Mouse (Mus musculus) frontal cortex, adult 2 months (tissue): ENCODE data around the gene Nbea. TPM values are rescaled to one million over a fixed set of nuclear protein-coding genes. Genes with fewer than 3 reads are reported as not detected.

Source experiments
- DNase-seq, 2 experiments: peaks; one replicate each; pipeline ENCODE4 v3.0.0; 2022; ENCODE audit warnings: low spot score in 1 of 2; ENCODE audit errors: extremely low spot score in 1 of 2
- polyA plus RNA-seq: library from polyadenylated mRNA; depleted of rRNA; stranded (reverse); fragments of >200 nt; gene quantifications from 2 replicates; pipeline ENCODE4 v1.2.3, GENCODE M21; 2012

The Nbea gene
- polyA plus RNA-seq, 1 experiment = 119 TPM

- DNase-seq = no peak
Measured at GRCm38 (mm10) chr3:55756602-55757190, 426.8 kb downstream of the Nbea start.

GRCm38 (mm10) chr3:55755805-55756601 lies 427.5 kb downstream of the Nbea start:
- DNase-seq = no peak

GRCm38 (mm10) chr3:55754981-55755608 lies 428.4 kb downstream of the Nbea start:
- no peak for DNase-seq

GRCm38 (mm10) chr3:55753872-55754271 lies 429.6 kb downstream of the Nbea start:
- no peak for DNase-seq

DNA sequence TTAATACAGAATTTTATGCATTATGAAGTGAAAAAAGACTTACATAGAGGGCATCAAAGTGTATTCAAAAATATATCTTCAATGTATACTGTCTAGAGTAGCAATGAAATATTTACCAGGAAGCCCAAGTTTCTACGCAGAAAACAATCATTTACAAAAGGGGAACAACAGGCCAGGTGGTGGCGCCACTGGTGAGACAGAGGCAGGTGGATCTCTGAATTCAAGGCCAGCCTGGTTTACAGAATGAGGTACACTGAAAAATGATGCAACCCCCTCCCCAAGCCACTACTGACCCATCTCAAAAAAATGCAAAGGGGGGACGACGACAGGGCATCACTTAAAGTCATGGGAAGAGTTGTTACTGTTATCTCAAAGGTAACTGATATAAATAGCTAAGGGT lies 430.9 kb downstream of the Nbea start:
- no peak for DNase-seq

- no peak for DNase-seq
Measured at GRCm38 (mm10) chr3:55751363-55751762, 432.1 kb downstream of the Nbea start.

DNA sequence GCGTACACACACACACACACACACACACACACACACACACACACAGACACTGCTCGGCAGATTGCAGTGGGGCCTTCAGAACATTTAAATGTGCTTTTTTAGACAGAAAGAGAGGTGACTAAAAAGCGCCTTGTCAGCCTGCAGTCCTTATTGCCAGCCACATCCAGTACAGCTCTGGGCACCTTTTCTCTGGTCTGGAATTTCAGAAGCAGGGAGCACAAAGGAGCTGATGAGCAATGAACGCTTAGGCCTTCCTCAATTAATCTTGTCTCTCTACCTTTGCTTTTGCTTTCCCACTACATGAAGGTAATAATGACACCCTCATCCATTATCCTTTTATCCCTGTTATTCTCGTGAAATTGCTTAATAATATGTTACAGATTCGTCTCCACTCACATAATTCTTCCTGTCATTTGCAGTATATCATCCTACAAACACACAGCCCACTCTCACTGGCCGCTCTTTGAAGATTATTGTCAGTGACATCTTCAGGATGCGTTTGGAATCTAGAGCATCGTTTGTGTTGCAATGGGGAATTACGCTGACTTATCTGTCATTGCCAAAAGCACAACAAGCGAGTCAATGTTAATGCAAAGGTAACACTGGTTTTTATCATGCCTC lies 432.9 kb downstream of the Nbea start:
- no peak for DNase-seq

DNA sequence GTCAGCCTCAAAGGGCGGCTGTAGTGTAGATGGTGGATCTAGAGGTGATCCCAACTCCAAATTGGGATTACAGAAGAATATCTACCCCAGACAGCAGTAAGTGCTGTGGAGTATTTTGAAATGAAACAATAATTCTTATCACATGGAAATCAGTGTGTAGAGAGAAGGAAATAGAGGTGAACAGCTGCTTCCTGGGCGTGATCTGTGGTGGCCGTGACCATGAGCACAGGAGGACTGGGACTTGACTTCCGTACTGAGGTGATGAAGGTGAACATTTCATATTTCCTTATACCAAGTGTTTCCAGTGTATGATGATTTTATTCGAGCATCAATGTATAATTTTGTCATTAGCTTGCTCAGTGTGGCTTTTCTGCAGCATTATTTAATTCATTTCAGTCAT lies 439.6 kb downstream of the Nbea start:
- no peak for DNase-seq

DNA sequence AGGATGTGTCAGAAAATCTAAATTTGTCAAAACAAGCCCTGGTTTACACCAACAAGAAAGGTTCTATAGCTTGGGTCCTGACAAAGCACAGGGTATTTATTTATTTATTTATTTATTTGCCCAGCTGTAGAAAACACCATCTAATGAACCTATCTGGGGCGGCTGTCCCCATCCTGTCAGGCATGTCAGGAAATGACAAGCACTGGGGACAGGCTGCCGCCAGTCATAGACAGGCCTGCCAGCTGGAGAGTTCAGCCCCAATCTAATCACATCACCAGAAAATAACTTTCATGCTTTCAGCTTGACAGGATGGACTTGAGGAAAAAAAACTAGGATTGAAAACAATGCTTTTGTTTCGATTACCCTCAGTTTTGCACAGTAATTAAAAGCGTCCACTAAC lies 440.8 kb downstream of the Nbea start:
- no peak for DNase-seq

DNA sequence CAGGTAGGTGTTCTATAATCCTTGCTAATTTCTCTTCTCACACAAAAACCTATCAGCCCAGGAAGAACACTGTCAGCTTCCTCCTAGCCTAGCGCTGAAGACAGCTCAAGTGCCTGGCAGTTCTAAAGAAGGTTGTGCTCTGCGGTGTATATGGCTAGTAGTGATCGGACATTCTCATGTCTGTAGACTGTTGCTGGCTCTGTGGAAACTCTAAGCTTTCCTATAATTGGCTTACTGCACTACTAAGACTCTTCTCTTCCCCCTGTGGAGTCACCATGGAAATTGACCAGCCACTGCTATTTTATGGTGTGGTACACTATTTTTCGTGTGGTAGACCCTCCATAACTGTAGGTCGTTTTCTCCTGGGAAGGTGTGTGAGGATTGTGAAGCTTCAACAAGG lies 441.3 kb downstream of the Nbea start:
- no peak for DNase-seq

DNA sequence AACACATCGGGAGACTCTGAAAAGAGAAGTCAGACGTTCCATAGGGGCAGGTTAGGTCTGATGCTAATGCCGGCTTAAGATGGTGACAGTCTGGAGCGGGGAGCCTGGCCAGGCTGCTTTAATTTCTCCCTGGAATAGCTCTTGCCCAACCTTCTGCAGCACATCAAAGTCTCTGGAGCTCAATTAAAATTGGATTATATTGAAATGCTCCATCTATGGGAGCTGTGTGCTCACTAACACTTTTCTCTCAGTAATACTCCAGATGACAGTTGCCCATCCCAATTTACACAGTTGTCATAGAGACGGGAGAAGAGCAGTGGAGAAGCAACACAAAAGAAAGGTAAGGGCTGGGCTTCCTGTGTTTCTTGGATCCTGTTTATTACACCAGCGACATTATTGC lies 442.1 kb downstream of the Nbea start:
- no peak for DNase-seq

- no peak for DNase-seq
Measured at GRCm38 (mm10) chr3:55733665-55734064, 449.8 kb downstream of the Nbea start.

- DNase-seq = no peak
Measured at GRCm38 (mm10) chr3:55730549-55730948, 453.0 kb downstream of the Nbea start.

DNA sequence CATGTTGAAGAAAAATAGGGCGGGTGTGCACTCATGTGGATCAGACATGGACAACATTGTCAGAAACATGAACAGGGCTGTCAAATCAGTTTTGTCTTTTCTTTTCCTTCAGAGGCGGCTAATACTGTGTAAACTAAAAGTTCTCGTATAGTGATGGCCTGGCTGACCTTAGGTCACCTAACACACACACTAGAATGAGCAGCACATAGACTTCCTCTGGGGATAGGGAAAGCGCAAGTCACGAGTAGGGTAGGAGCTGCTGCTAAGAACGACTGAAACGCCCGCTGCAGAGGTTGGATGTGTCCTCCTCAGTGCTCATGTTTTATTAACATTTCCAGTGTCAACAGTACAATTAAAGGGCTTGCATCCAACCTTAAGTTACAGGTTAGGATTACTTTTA lies 453.4 kb downstream of the Nbea start:
- DNase-seq = no peak

GRCm38 (mm10) chr3:55714260-55714659 lies 469.2 kb downstream of the Nbea start:
- DNase-seq = no peak

DNA sequence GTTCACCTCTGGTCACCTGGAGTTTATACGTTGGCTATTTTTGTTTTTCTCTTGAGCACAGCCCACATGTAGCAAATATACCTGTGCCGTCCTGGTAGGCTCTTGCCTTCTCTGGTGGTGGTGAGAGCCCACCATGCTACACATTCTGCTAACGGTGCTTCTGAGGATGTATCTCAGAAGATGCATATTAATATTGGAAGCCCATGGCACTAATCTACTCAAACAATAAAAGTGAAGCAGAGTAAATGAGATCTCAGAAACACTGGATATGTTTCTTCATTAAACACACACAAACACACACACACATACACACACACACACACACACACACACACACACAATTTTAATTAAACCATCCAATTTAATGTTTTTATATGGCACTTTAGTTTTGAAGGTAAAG lies 469.6 kb downstream of the Nbea start:
- DNase-seq = no peak

DNA sequence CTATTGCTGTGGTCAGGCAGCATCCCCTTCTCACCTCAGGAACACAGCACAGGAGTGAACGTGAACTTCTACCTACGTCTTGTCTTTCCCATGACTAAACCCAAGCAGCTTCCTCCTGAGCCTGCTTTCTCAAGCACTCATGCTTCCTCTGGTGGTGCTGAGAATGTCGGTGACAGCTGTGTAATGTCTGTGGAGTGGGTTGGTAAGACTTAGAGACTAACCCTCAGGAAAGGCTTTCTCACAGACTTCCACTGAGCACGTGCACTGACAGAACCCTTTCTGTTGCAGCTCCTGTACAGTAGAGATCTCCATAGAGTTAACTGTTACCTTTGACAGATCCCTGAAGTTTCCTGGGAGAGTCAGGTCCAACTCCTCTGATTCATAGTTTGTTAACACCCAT lies 473.2 kb downstream of the Nbea start:
- no peak for DNase-seq

GRCm38 (mm10) chr3:55701632-55702031 lies 481.9 kb downstream of the Nbea start:
- DNase-seq = no peak

DNA sequence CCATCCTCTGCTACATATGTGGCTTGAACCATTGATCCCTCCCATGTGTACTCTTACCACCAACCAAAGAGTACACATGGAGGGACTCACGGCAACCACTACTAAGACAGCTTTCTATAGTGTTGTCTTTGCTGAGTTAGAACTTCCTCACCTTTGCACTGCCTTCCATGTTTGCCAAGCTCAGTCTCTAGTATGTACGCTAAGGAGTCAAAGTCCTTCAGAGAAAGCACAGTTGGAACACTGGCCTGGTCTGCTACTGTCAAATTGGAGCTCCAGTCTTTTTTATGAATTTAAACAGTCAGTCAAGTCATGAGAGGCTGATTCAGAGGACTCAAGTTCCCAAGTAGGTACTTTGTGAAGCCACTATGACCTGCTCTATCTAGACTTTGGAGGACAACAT lies 486.3 kb downstream of the Nbea start:
- no peak for DNase-seq

DNA sequence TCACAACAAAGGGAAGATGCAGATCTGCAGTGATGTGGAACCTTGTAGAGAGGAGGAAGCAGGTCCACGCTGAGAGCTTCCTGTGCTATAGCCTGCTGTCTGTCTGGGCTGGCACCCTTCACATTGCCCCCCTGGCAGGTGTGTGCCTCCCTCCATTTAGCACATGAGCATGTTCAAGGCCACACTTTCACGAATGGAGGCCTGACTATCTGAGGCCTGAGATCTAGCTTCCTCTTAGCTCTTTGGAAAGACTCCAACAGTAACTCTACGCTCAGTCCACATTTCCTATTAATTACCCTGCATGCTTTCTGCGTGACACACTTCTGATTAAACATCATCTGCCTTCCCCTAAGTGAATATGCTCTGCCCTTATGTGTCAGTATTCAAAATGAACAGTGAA lies 490.4 kb downstream of the Nbea start:
- DNase-seq = no peak

- DNase-seq = no peak
Measured at GRCm38 (mm10) chr3:55688098-55688497, 495.4 kb downstream of the Nbea start.

DNA sequence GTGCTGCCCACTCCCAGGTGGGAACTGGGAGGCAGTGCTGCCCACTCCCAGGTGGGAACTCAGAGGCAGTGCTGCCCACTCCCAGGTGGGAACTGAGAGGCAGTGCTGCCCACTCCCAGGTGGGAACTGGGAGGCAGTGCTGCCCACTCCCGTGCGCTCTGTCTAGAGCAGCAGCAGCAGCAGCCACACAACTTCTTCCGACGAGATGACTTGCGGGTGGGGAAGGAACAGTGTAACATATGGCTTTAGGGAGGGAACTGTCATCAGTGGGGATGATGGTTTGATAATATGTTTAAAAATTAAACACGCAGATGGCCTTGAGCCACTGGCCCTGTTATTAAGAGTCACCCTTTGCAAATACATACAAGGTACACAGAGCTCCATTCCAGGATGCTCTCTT lies 496.5 kb downstream of the Nbea start:
- no peak for DNase-seq
